Mouse (Mus musculus) embryo, embryonic 10 days (tissue): ENCODE results near the gene Crybg2.

Experiments
- DNase-seq: peaks from one replicate; pipeline ENCODE4 v3.0.0-alpha.2; 2015; ENCODE audit warnings: low spot score

Crybg2 gene

DNA sequence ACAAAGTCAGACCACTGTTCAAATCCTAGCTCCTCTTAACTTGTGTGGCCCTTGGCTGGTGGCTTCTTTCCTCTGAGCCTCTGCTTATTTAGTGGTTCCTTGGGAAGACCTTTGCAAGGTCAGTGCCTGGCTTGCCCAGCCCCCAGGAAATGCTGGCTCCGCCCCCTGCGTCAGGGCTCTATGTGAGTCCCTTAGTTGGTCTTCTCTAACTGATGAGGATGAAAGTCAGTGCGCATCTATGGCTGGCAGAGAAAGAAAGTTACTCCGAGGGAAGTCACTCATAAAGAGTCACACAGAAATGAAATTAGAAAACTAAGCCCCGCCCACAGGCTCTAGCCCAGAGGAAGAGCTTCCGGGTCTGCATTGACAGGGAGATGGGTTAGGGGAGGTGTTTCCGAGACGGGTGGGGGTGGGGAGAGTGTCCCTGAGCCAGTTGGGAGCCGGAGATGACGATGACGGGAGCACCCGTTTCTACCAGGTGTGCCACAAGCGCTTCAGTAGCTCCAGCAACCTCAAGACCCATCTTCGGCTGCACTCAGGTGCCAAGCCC is 2.4 kb upstream of the Crybg2 start:
- DNase-seq: no peak

- no peak for DNase-seq
Measured at GRCm38 (mm10) chr4:134058908-134059307, 1.7 kb upstream of the Crybg2 start.

- no peak for DNase-seq
Measured at GRCm38 (mm10) chr4:134061166-134061830, 683 bp downstream of the Crybg2 start.

- no peak for DNase-seq
Measured at GRCm38 (mm10) chr4:134061944-134062446, 1.4 kb downstream of the Crybg2 start.

DNA sequence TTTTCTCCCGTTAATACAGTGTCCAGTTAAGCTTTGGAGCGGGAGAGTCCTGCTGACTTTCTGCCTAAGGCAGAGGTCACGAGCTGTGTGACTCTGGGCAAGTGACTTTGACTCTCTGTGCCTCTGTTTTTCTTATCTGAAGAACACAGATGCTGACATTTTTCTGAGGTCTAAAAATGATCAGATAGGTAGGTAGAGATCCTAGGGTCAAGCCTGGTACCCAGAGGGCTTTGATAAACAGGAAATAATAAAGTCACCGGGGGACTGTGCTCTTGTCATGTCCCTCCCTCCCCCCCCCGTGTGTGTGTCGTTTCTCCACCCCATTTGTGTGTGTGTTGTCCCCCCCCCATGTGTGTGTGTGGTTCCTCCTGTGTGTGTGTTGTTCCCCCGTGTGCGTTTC is 1.9 kb downstream of the Crybg2 start:
- no peak for DNase-seq

DNA sequence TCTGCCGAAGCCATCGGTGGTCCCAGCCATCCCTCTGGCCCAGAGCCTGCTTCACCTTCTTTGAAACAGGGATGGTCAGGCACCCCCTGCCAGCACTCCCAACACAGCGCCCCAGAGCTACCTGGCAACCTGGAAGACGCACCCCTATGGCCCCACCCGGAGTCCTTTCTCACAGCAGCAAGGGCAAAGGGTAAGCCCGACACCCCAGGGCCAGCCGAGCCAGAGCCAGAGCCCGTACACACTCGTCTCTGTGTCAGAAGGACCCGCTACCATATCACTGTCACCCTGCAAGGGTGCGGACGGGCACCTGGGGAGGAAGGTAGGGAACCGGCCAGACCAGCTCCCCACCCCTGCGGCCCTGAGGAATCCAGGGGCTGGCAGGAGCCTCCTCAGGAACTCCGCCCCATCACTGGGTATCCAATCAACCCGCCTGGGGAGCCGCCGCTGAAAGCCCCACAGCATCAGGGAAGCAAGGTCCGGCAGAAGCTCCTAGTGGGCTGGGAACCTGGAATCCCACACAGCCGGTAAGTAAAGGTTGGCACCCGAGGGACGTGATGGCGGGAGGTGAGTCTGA is 4.9 kb downstream of the Crybg2 start:
- no peak for DNase-seq

DNA sequence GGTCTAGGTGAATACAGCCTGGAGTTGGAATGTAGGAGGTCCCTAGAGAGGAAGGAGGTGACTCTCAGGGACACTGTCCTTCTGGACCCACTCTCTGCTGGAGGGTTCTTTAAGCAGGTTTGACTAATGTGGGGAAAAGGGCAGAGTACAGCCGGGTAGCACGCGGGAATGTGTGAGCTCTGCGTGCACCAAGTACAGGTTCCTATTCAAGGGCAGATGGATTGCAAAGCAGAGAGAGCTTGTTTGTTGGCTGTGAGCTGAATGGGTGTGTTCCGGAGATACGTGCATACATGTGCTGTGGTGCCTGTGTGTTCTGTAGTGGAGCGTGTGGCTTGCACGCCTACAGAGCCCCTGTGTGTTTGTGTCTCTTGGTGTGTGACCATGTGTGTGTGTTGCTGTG is 6.8 kb downstream of the Crybg2 start:
- DNase-seq: no peak

DNA sequence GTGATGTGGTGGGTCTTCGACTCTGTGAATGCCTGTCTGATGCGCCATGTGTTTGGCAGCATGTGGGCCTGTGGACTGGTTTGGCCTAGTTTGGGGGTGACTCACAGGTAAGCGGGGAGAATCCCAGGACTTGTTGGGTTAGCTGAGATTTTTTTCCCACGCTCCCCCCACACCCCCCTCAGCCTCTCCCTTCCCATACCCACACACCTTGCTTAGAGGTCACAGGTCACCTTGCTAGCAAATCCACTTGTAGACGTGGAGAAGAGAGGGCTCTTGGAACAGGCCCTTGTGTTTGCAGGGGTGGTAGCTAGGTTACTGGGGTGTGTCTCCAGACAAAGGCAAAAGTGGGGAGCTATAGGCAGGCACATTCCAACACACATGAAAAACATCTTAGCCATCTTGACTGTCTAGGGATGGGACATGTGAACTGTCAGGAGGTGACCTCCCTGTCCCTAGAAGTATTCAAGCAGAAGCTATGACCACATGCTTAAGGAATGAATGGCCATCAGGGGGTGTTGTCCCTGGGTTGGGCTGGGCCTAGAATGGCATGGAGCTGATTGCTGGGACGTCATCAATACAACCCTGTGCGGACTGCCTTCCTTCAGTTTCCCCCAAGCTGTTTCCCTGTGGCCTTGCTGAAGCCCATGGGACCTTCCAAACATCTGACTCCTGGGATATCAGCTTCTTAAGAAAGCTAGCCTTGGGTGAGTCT is 7.4 kb downstream of the Crybg2 start:
- DNase-seq: no peak

DNA sequence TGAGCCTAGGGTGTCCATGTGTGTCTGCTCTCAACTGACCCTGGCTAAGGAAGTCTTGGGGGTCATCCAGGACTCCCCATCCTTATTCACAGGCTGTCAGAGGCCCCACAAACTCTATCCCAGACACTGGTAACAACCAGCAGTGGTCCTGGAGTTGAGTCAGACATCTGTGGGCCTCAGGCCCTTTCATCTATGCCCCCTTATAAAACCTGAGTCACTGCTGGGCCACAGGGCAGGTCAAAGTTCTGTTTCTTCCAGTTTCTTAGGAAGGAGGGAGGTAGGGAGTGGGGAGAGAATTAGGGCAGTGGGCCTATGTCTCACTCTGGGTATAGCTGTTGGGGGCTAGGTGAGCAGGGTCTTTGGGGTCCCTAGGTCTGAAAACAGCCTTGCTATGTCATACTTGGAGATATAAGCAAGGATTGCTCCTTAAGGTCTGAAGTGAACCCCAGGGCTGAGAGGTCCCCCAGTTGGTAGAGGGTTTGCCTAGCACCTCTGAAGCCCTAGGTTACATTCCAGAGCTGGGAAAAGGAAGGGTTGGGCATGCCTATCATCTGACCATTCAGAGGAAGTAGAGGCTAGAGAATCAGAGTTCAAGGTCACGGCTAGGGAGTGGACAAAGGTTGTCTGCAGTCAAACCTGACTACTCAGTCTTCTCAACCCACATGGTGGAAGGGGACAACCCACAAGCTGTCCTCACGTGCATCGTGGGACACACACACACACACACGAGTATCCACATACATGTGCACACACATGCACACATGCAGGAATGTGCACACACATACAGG is 8.4 kb downstream of the Crybg2 start:
- DNase-seq: no peak

GRCm38 (mm10) chr4:134078694-134079093 is 18.1 kb downstream of the Crybg2 start:
- peak; percentile 88 for DNase-seq

GRCm38 (mm10) chr4:134080674-134081073 is 20.1 kb downstream of the Crybg2 start:
- DNase-seq: no peak

DNA sequence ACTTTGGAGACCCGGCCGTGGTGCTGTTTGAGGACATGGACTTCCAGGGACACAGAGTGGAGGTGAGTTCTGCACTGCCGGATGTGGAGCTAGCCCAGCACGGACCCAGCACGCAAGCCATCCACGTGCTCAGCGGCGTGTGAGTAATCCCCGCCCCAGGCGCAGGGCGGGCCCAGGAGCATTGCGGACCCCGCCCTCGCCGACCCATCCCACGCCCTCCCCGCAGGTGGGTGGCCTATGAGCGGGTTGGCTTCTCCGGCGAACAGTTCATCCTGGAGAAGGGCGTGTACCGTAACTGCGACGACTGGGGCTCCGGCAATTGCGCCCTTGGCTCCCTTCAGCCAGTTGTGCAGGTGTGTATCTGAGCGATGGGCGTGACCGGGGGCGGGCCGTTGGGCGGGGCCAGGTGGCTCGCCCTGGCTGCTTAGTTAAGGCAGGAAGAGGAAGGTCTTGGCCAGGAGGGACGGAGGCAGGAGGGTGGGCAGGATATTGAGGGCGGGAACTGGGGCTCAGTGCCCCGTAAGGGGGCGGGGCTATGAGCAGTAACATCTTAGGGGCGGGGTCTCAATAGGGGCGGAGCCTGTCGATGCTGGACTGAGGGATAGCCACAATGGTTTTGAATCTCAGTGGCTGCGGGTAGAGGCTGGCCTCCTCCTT is 21.2 kb downstream of the Crybg2 start:
- DNase-seq: peak; percentile 84

GRCm38 (mm10) chr4:134082460-134082859 is 21.8 kb downstream of the Crybg2 start:
- no peak for DNase-seq

GRCm38 (mm10) chr4:134084999-134085398 is 24.4 kb downstream of the Crybg2 start:
- DNase-seq: no peak

GRCm38 (mm10) chr4:134087412-134087811 is 26.8 kb downstream of the Crybg2 start:
- DNase-seq: peak; percentile 76

GRCm38 (mm10) chr4:134089029-134089428 is 28.4 kb downstream of the Crybg2 start:
- DNase-seq: no peak

GRCm38 (mm10) chr4:134090521-134091224 is 30.1 kb downstream of the Crybg2 start:
- DNase-seq: no peak

DNA sequence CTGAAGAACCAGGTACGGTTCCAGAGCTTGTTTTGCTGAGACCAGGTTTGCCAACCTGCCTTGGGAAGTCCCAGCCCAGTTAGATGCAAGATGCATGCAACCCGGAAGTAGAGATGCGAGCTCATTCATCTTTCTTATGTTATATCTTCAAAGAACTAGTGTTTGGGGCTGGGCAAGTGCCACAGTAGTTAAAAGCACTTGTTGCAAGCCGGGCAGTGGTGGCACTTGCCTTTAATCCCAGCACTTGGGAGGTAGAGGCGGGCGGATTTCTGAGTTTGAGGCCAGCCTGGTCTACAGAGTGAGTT is 30.6 kb downstream of the Crybg2 start:
- no peak for DNase-seq

GRCm38 (mm10) chr4:134092382-134093288 is 32.0 kb downstream of the Crybg2 start:
- DNase-seq: peak; percentile 64

- no peak for DNase-seq
Measured at GRCm38 (mm10) chr4:134094004-134094564, 33.5 kb downstream of the Crybg2 start.
